Mouse (Mus musculus): ENCODE data around the gene Klhl12. TPM values are rescaled to one million over a fixed set of nuclear protein-coding genes. Genes with fewer than 3 reads are reported as not detected.

The Klhl12 gene
- total RNA-seq, 2 experiments from 2014 or later = 12.5 to 16.1 TPM

Other genes with a start within 250 kb of the Klhl12 start
- gene Adora1, start 220.1 kb upstream of the Klhl12 start, total RNA-seq (2021) = under 1 TPM; 0.61 to 0.78 TPM
- 100 to 1,000 TPM; 212 to 220 TPM for gene Myog, start 165.5 kb upstream of the Klhl12 start, total RNA-seq (2021)
- gene Ppfia4, start 122.6 kb upstream of the Klhl12 start, total RNA-seq (2021) = 10 to 100 TPM; 25.5 to 26.2 TPM
- 10 to 100 TPM; 26.9 to 35.5 TPM for gene Tmem183a, start 93.6 kb upstream of the Klhl12 start, total RNA-seq (2021)
- not detected for gene 4933406M09Rik, start 69.6 kb upstream of the Klhl12 start, total RNA-seq (2021)
- 10 to 100 TPM; 75.7 to 88.5 TPM for gene Cyb5r1, start 50.0 kb upstream of the Klhl12 start, total RNA-seq (2021)
- 10 to 100 TPM; 96.9 to 97.4 TPM for gene Adipor1, start 40.2 kb upstream of the Klhl12 start, total RNA-seq (2021)
- 10 to 100 TPM; 12.0 to 13.5 TPM for gene Rabif, start 39.1 kb downstream of the Klhl12 start, total RNA-seq (2021)
- gene Mgat4e, start 94.2 kb downstream of the Klhl12 start, total RNA-seq (2021) = not detected
- 10 to 100 TPM; 32.8 to 37.6 TPM for gene Kdm5b, start 104.6 kb downstream of the Klhl12 start, total RNA-seq (2021)
- under 1 TPM in 1 of 2 experiments, not detected in 1; 0.08 TPM for gene Syt2, start 191.1 kb downstream of the Klhl12 start, total RNA-seq (2021)